Mouse (Mus musculus) gastrocnemius, postnatal 4 days (tissue): ENCODE results near the gene Phka1. TPM values are rescaled to one million over a fixed set of nuclear protein-coding genes. Genes with fewer than 3 reads are reported as not detected.
"Not testable (repeated sequence)": the region's sequence is repeated elsewhere in the genome, so short reads cannot be mapped to it uniquely, and the experiment has no call there.

ENCODE experiments used
- DNase-seq, 2 experiments: peaks; one replicate each; pipeline ENCODE4 v3.0.0; 2021 to 2022; ENCODE audit warnings: low spot score in 2 of 2, mixed read lengths in 2 of 2
- long read RNA-seq, 2 experiments: library from polyadenylated mRNA; stranded (forward); transcript quantifications; one replicate each; pipeline ENCODE4 v2.0.0; 2021
- total RNA-seq, 2 experiments: library from RNA; stranded (reverse); gene quantifications; 2 replicates each; pipeline ENCODE4 v1.2.3; 2021

Gene Phka1
- 10 to 100 TPM; 34.1 to 39.0 TPM for total RNA-seq
- long read RNA-seq, experiment 1, full-length matches to known transcripts, result 20 of 25 reads
- long read RNA-seq, experiment 1, partial matches to known transcripts, result 2 of 25 reads
- long read RNA-seq, experiment 1, other reads (novel, unspliced or antisense), result 3 of 25 reads
- long read RNA-seq, experiment 2, full-length matches to known transcripts, result 25 of 40 reads
- long read RNA-seq, experiment 2, partial matches to known transcripts, result 7 of 40 reads
- long read RNA-seq, experiment 2, other reads (novel, unspliced or antisense), result 8 of 40 reads

DNA sequence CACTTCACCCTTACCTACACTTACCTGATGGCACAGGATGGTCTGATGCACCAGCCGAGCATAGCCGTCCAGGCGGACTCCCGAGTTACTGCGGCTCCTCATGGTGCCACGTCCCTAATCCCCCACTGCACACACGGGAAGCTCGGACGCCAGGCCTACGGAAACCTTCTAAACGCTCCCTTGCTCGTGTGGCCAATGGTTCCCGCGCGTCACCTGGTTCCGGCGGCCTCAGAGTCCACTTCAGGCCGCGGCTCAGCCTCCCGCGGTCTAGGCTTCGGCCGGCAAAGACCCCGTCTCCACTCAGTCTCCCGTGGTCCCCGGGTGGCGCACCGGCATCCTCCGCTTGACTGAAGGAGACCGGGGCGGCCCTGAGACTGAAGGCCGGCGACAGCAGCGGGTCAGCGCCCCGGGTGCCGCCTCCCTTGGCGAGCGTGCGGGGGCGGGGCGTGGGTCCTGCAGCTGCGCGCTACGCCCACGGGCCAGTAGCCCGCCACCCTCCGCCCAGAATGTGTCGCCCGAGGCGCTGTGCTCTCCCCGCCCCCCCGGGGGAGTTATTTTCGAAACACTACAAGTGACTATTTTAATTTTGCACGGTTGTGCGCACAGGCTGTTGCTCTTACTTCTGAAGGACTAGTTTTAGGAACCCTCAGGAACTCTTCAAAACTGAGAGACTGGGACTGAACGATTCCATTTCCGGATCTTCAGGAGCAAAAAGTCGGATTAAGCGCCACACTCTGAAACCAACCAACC is at the start of gene Phka1:
Gene Phka1 (minus strand): TSS at position 424 of the 750 bp plus-strand sequence.
- DNase-seq, result peak; percentile 76 to 85

DNA sequence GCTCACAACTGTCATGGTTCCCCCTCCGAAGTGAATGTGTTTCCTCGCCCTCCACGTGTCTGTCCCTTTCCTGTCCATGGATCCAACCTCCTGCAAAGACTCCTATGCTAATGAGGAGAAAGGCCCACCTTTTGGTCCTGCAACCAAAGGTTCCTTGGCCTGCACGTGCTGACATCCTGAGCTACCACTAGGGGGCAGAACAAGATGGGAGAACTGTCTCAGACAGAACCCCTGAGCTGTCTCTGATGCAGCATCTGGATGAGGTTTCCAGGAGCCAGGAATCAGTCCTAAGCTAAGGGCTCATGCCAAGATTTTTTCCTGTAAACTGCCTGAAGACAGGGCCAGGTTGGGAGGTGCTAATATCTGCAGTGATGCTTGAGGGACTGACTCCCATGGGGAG is 45.2 kb upstream of the Phka1 start:
- peak in 1 of 2 experiments; percentile 6 for DNase-seq

DNA sequence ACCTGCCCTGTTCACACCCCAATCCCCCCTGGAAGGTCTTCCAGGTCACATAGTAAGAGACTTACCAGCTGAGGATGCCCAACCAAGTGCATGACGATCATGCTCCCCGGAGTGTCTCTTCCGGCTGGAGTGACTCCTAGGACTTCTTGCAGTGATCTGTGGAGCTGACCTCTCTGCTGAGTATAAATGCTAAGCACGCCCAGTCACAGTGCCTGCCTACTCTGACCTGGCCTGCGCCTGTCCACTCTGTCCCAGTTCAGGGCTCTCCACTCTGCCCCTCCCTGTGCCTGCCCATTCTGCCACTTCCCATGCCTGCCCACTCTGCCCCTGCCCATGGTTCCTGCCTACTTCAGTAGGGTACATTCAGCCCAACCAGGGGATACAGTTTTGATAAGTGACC is 42.8 kb upstream of the Phka1 start, which contains the start of gene Gm3880:
Gene Gm3880 (minus strand): TSS at position 101 of the 400 bp plus-strand sequence.
- not testable (repeated sequence) for DNase-seq

DNA sequence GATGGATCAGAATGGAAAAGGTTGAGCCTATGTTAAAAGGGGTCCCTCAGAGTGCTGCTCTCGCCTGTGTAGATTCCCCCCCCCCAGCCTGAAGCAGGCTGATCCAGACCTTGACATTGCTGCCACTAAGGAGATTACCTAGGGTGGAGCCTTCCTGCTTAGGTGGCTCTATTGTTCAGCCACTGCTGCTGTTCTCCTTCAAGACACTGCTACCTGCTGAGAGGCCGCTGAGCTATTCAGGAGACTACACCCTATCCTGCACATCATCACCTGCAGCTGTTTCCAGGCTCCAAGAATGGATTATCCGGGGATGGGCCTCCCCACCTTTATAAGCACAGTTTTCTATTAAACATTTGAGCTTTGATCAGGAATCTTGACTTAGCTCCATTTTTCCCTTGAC is 40.7 kb upstream of the Phka1 start:
- not testable (repeated sequence) for DNase-seq

DNA sequence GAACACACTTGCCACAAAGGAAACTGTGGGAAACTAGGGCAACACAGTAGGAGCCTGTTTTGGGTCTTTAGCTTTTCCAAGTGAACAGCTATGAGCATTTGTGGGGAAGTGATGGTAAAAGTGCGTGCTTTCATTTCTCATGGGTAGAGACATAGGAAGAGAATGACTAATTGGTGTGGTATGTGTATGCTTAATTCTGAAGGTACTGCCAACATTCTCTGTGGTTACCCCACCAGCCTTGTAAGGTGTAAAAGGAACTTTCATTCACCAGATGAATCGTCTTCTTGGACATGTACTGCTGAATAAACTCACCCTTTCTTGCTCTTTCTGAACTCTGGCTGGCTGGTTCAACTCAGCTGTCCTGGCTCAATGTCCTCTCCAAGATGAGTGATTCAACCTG is 22.6 kb upstream of the Phka1 start:
- no peak for DNase-seq

DNA sequence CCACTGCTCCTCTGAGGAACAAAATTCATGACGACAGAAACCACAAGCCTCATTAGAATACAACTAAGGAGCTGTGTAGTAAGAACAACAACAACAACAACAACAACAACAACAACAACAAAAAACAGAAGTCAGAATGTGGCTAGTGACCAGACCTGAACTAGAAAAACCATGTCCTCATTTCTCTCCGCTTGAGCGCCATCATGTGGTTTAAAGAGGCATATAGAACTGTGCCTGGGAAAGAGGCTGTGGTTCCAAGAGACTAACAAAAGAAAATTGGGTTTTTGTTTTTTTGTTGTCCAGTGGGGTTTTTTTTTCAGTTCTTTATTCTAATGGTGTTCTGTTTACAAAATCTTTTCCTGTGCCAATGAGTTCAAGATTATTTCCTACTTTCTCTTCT is 16.7 kb upstream of the Phka1 start:
- no peak for DNase-seq

DNA sequence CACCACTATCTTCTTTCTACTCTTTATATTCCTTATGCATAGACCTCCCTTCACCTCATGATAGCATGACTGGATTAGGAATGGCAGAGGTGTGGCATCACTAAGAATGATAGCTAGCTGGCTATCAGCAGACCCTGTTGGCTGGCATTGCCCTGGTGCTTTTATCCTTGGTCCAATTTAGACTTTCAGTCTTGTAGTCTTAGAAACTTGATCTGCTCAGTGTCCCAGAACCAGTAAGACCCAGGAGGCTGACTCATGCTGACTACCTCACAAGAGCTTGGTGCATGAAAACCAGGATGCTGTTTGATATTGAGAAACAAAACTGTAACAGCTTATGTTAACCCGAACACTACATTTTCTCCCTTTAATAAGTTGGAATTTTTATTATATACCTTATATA is 1.6 kb upstream of the Phka1 start:
- no peak for DNase-seq

DNA sequence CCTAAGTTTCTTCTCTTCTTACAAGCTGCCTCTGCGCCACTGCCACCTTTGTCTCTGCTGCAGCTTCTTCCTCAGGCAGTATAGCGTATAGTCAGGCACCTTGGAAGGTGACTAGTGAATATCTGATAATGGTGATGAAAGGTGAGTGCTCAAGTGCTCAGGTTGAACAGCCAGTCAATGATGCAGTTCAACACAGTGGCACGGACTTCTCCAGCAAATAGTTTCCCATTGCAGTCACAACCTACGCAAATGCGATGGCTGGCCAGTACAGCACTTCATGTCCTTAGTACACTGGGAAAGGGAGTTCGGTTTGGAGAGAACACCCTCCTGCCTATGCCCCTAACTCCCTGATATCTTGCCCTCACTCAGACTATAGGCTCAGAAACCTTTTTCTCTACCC is 1.1 kb upstream of the Phka1 start:
- DNase-seq, result no peak

DNA sequence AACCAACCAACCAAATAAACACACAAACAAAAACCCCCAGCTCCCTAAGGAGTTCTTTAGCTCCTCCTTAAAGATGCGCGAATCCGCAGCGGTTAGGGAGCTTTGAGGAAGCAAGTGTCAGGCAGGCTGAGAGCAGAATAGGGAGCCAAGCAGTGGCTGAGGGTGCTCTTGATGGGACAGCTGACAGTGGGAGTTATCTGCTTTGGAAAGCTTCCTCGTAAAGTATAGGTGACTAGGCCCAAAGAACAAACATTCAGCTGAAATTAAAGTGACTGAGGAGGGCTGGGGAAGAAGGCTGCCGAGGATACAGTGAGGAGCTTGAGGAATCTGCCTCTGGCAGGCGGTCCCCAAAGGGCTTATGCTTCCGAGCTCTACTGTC is 516 bp upstream of the Phka1 start:
- DNase-seq, result peak in 1 of 2 experiments; percentile 12

DNA sequence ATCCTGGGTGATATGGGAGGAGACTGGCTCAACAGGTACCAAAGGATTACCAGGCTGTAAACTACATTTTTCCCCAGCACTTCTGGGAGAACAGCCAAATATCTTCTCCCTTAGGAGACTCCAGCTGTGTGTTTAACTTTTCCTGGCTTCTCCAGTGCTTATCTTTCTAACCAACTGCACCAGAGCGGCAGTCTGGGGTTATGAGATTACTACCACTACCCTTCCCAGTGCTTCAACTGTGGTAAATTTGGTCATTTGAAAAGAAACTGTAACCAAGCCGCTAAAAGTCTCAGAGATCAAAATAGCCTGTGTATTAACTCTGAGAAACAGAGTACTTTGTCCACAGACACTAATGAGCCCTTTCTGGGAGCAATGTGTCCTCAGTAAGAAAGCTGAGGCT is 42.8 kb downstream of the Phka1 start:
- no peak for DNase-seq

DNA sequence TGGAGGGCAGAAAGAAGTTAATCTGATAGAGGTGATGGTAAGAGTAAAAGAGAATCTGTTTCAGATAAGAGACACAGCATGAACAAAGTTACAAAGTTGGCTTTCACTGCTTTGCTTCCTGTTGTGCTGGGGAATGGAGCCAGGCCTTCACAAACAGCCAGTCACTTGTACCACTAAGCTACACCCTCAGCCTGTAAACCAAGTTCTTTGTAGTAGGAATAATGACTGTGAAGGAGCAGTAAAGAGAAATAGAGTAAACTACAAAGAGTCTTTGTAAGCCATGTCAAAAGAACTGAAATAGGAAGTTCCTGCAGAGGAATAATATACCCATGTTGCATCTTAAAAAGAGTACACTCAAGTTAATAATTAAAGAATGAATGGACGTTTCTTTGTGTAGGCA is 55.5 kb downstream of the Phka1 start:
- no peak for DNase-seq

DNA sequence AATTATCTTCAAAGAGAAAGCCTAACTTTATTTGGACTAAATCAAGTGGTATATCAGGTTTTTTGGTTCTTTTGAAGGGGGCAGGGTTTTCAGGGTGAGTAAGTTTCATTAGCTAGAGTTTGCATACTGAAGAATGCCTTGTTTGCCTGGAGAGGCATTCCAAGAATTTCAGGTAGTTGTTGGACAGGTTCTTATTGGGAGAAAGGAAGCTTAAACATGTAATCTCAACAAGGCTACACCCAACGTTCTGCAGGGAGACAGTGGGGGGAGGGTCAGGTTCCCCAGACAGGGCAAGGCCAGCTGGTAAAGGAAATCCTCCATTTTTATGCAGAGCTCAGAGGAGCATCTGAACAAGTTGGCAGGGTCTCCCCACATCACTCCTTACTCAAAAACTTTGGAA is 72.9 kb downstream of the Phka1 start:
- DNase-seq, result no peak

DNA sequence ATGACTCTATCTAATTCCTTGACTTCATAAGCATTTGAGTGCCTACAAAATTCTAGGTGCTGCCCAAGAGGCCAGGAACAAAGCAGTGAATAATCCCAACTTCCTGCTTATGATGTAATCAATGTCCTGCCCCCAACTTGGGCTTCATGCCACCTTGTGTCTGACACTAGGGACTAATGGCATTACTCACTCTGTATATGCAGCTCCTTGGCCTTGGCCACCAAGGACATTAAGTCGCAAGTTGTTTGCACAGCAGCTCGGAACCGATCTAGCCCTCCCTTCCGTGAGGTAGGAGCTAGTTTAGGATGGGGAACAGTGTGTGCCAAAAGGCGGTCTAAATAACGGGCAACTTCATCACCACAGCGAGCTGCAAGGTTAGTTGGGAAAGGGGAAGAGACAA is 87.1 kb downstream of the Phka1 start:
- DNase-seq, result no peak

DNA sequence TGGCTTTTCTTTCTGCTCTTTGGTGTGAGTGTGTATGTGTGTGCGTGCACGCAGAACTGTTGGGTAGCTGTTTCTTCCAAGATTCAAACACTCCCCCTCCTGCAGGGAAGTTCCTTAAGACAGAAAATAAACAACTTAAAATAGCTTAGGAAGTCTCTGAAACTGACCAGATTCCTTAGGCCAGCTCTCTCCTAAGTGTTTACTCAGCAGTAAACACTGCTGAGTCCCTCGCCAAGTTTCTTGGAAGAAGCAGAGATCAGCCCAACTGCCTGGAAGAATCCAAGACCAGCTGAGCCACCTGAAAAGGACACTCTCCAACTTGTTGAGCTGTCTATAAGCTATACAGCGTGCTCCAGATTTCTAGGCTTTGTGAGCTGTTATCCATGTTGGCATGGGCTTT is 134.8 kb downstream of the Phka1 start:
- DNase-seq, result no peak

DNA sequence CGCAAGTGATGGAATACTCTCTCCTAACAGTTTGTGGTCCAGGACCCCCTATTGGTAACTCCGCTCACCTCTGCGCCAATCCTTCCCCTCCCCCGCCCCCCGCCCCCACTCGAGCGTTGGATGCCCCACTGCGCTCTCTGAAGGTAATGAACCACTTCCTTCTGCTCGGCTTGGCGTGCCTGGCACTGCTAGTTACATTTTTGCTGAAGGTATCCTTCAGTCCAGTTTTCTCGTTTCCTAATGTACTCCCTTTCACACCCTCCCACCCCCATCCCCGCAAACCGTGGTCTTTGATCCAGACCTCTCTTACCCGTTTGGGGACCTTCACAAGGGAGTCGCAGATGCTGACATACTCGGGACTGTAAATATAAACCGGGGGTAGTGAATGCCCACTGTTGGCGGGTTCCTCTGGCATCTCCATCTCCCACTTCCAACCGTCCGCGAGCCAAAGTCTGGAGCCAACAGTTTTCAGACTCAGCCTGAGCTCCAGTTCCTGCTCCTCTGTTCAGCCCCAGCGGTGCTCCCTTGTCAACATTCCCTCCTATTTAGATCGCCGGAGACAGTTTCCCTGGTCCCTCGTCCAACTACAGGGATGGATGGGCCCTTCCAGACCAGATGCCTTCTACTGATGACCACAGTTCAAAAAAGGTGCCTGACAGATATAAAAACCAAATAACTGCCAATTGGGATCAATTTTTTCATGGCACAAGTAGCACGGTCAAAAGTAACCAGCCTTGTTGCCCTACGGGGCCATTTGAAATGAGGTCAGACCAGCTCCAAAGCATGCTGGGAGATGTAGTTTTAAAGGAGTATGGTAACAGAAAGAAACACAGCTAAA is 139.2 kb downstream of the Phka1 start, which contains the start of gene Hdac8:
Gene Hdac8 (minus strand): TSS at position 716 of the 838 bp plus-strand sequence.
- DNase-seq, result peak in 1 of 2 experiments; percentile 24

DNA sequence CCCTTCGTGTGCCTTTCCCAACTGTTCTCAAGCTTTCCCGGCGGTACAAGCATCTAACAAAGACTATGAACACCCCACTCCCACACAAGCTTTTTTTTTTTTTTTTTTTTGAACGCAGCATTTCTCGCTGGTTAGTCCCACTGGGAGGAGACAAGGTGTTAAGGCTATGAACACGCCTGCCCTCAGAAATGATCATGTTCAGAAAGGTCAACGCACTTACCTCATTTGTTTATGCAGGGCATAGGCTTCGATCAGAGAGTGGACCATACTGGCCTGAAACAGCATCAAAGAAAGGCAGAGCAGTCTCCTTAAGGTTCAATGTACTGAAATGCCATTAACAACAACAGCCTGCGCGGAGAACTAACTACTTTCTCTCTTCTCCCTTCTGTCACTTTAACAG is 139.9 kb downstream of the Phka1 start:
- no peak for DNase-seq

DNA sequence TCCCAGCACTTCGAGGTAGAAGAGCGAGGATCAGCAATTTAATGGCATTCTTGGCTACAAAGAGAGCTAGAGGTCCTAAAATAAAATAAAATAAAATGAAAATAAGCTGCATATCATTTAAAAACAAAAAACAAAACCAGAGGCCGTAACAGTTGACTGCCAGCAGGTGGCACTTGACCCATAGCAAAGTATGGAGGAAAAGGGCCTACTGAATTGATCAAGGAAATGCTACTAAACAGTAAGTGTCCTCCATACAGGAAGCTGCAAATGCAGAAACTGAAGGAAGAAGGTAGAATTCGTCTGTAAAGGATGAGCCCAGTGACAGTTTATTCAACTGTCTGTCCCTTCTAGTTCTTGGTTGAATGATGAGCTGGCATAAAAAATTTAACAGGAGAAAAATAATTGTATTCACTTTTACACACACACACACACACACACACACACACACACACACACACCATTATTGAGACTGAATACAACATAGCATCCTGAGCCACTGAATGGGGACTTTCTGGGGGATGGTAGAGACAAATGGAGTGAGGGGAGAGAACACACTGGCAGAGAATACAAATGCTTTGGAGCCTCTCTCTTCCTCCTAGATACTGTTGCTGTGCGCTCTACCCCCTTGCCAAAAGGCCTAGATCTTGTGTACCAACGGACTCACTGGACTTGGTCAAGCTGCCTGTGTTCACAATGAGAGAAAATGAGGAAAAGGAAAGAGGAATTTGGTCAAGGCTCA is 149.9 kb downstream of the Phka1 start:
- DNase-seq, result no peak

DNA sequence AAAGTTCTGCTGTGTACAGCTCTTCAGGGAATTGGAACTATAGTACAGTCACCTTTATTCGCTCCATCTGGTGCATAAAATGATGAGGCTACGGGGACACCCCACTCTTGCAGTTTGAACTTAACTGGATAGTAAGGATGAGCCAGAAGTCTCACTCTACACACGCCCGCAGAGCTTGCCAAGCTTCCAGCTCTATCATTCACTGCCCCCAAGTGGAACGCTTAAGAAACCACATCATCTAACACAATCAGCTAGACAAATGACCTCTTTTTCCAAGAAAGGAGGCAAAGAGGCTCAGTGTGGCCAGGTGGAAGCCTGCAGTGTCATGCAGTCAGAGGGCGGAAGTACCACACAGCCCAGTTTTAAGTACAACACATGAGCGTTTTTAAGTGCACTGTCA is 158.5 kb downstream of the Phka1 start:
- no peak for DNase-seq

DNA sequence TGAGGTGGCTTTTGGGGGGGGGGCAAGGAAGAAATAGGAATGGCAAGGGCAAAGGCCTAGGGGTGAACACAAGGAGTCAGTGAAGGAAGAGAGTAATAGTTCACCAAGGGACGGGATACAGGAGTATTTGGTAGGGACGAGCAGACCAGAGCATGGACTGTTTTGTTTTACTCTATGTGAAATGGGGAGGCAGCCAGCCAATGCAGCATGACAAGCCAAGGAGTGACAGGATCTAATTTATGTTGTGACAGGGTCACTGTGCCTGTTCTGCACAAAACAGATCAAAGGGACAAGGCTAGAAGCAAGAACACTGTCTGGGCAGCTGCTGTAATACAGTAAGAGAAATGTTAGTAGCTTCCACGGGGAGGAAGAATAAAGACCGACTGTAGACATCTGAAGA is 164.4 kb downstream of the Phka1 start:
- no peak for DNase-seq

DNA sequence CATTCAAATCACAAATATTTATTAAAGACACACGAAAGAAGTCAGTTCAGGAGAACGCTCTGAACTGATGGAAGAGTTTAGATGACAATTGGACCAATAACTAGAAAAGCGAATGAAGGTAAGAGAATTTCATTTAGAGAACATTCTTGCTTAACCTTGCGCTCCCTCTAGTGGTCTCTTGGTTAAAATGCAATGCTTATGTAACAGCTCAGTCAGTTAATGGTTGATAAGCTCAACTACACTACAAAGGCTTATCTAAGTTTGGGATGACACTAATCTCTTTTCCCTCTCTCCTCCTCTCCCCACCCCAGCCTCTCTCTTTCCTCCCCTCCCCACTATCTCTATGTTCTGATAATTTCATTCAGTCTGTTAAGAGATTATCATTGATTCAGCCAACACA is 165.1 kb downstream of the Phka1 start:
- no peak for DNase-seq

DNA sequence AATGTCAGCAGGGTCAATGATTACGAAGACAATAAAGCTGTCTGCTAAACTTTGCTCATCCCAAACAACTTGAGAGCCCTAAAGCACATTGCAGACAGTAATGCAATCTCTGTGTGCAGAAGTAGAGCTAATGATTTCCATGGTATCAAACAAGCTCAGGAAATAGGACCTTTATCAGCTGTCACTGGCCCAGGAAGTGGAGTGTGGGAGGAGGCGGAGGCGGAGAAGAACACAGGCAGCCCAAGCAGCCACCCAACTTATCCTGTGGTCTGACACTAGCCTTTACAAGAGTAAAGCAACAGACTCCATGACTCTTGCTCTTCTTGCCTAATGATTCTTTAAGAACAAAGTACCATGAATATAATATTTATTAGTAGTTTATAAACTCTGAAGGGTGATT is 165.6 kb downstream of the Phka1 start:
- no peak for DNase-seq
